Mouse (Mus musculus) stomach, embryonic 16.5 days (tissue): Measurements from ENCODE around the gene Dnajc4. TPM values are rescaled to one million over a fixed set of nuclear protein-coding genes. Genes with fewer than 3 reads are reported as not detected.
"Not testable (repeated sequence)": the region's sequence is repeated elsewhere in the genome, so short reads cannot be mapped to it uniquely, and the experiment has no call there.

ENCODE experiments used
- ATAC-seq: fragments of 200-750 bp; cut with Nextera tagmentation; 2 replicates; pipeline ENCODE4 v1.8.0; 2017; ENCODE audit warnings: moderate number of reproducible peaks, moderate TSS enrichment; ENCODE audit not compliant: insufficient read depth, low FRiP score
- H3K27ac ChIP-seq: fragments of 300-500 bp; sonication (generic); 2 replicates; pipeline ENCODE4 v1.5.1; 2014; ENCODE audit warnings: low read length
- H3K27me3 ChIP-seq: fragments of 300-500 bp; sonication (generic); 2 replicates; pipeline ENCODE4 v1.6.1; 2014; ENCODE audit warnings: low read length, control low read depth, mixed read lengths; ENCODE audit not compliant: control insufficient read depth, insufficient read depth
- H3K36me3 ChIP-seq: fragments of 300-500 bp; sonication (generic); 2 replicates; pipeline ENCODE4 v1.6.1; 2014; ENCODE audit warnings: low read length; ENCODE audit not compliant: control insufficient read depth, insufficient read depth
- H3K4me1 ChIP-seq: fragments of 300-500 bp; sonication (generic); 2 replicates; pipeline ENCODE4 v1.6.1; 2014; ENCODE audit warnings: low read length, control low read depth, mixed read lengths; ENCODE audit not compliant: control insufficient read depth, insufficient read depth
- H3K4me2 ChIP-seq: fragments of 300-500 bp; sonication (generic); 2 replicates; pipeline ENCODE4 v1.6.1; 2014; ENCODE audit warnings: low read depth, low read length, mixed read lengths
- H3K4me3 ChIP-seq: fragments of 300-500 bp; sonication (generic); replicated peaks from 2 replicates; pipeline ENCODE4 v1.5.1; 2014; ENCODE audit warnings: mild to moderate bottlenecking, low read length
- H3K9ac ChIP-seq: fragments of 300-500 bp; sonication (generic); 2 replicates; pipeline ENCODE4 v1.6.1; 2014; ENCODE audit warnings: low read length
- H3K9me3 ChIP-seq: fragments of 300-500 bp; sonication (generic); replicated peaks from 2 replicates; pipeline ENCODE4 v1.6.1; 2016; ENCODE audit warnings: low read length, control low read depth; ENCODE audit not compliant: control insufficient read depth
- WGBS: fragments of 180-500 bp; shearing (Covaris S2); extraction: QIAGEN DNeasy Blood & Tissue Kit; methylation state at CpG from one replicate; pipeline ENCODE4 v1.1.7; 2014; 5-methylcytosine and 5-hydroxymethylcytosine counted together
- polyA plus RNA-seq: library from polyadenylated mRNA; unstranded; fragments of >200 nt; fragmentation: Nextera tagmentation; extraction: Ambion mirVana; gene quantifications from 2 replicates; pipeline ENCODE4 v1.2.1, GENCODE M21; 2015

Dnajc4 gene
- polyA plus RNA-seq, 1 experiment from 2014 or later, result 28.8 TPM

DNA sequence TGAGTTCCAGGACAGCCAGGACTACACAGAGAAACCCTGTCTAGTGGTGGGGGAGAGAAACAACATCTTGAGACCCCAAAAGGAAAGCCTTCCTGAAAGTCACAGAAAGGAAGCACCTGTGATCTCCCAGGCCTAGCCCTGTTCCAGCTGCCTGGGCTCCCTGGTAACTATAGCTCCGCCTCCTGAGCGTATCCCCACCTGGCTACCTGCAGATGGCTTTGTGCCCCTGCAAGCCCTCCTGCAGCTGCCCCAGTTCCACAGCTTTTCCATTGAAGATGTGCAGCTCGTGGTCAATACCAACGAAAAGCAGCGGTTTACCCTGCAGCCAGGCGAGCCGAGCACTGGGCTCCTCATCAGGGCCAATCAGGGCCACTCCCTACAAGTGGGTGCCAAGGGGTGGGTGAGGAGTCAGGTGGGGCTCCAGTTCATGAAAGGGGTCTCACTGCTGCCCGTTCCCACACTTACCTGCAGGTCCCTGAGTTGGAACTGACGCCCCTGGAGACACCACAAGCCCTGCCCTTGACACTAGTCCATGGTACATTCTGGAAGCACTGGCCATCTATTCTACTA lies 5.4 kb upstream of the Dnajc4 start:
- no peaks in the 10 kb centered on the region for H3K27me3 ChIP-seq
- no peak overlapping the region for H3K9ac ChIP-seq
- H3K36me3 ChIP-seq, result peaks cover 17% of the 10 kb centered on the region; the same call in 1 of the 2 replicates
- H3K4me2 ChIP-seq, result no peak overlapping the region
- no peaks in the 10 kb centered on the region for H3K9me3 ChIP-seq
- peaks cover 26% of the 10 kb centered on the region for H3K4me1 ChIP-seq
- ATAC-seq, result no peak
- H3K4me3 ChIP-seq, result no peak overlapping the region
- 79% methylated on average over 9 of the region's 9 CpGs for WGBS
- no peak overlapping the region for H3K27ac ChIP-seq

DNA sequence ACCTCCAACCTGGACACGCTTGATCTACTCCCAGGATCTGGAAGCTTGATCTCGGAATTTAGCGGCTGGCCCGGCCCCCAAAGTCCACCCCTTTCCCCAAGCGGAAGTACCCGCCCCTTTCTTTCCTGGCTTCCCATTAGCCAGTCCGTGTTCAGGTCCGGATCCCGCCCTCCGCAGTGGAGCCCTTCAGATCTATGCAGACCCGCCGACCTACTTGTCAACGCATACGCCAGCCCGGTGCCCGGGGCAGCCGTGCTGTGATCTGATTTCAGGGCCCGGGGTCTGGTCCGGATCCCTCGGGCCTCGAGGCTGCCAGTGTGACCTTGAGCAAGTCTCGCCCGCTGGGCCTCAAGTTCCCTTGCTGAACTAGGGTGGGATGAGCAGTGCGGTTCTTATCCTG lies 3.6 kb upstream of the Dnajc4 start, which contains the start of the genes Nudt22 and Trpt1:
Gene Nudt22 (minus strand): TSS at position 112 of the 400 bp plus-strand sequence.
Gene Trpt1 (plus strand): TSS at position 126 of the 400 bp plus-strand sequence.
- Histone ChIP-seq H3K9me3 (no peaks in the 10 kb centered on the region), H3K4me1 (peaks cover 30% of the 10 kb centered on the region), H3K4me2 (peak within 1 kb of the TSS; percentile 90), H3K27me3 (no peaks in the 10 kb centered on the region), H3K9ac (peak within 1 kb of the TSS; percentile 89), H3K4me3 (peak within 1 kb of the TSS; percentile 70), H3K27ac (peak within 1 kb of the TSS; percentile 50; the same call in 1 of the 2 replicates), H3K36me3 (peaks cover 17% of the 10 kb centered on the region; the same call in 1 of the 2 replicates)
- peak; percentile 74 for ATAC-seq
- WGBS, result under 1% methylated on average over 24 of the region's 24 CpGs

DNA sequence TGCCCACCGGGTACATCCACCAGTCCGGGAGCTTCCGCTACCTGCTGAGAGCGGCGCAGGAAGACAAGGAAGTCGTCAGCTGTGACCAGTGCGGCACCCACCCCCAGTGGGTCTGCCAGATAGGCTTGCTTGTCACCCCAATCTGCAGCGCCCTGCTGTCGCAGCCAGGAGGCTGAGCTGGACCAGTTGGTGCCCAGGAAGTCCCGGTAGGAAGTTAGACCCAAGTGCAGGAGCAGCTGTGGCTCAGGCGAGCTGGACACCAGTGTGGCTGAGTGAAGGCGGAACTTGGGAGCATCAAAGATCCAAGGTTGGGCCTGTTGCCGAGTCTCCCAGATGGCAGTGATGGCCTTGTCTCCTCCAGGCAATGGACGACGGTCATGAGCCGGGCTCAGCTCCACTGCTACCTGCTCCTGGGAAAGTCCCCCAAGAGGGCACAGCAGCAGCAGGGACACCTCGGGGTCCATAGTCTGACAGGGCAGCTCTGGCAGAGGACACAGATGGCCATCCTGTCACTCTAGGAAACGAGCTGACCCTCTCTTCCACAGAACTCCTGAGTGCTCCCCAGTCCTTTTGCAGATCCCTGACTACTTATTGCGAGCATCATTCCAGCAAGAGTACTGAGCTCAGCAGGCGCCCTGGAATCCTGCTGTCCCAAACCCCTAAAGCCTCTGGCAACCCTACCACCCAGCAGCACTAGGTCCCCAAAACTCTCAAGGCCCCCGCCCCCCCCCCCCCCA lies 3.1 kb upstream of the Dnajc4 start:
- Histone ChIP-seq H3K36me3 (peaks cover 16% of the 10 kb centered on the region; the same call in 1 of the 2 replicates), H3K9me3 (no peaks in the 10 kb centered on the region), H3K9ac (peak overlapping the region; percentile 89), H3K4me3 (peak overlapping the region; percentile 70), H3K27ac (0 out of 2 replicates have a peak overlapping the region, but pooled peaks have one; percentile 18), H3K4me2 (peak overlapping the region; percentile 90), H3K27me3 (no peaks in the 10 kb centered on the region), H3K4me1 (peaks cover 30% of the 10 kb centered on the region)
- 41% methylated on average over 21 of the region's 21 CpGs for WGBS
- ATAC-seq, result no peak

DNA sequence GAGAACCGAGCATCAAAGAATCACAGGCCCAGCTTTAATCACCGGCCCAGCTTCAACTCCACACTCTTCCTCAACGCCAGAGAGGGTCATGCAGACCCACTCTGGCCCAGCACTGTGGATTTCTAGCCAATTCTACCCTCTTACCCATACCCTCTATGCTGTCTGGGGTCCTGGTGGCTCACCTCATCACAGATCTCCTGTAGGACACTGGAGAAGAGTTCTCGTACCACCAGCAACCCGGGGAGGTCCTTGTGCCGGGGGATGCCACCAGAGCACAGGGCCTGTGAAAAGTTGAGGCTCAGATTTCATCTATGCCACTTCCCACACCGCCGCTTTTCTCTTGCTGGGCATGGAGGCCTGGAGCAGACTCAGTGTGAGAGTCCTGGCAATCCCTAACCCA lies 2.1 kb upstream of the Dnajc4 start:
- Histone ChIP-seq H3K36me3 (peaks cover 7% of the 10 kb centered on the region; the same call in 1 of the 2 replicates), H3K9me3 (no peaks in the 10 kb centered on the region), H3K4me2 (0 out of 2 replicates have a peak overlapping the region, but pooled peaks have one; percentile 90), H3K4me1 (peaks cover 30% of the 10 kb centered on the region), H3K9ac (peak overlapping the region; percentile 89), H3K4me3 (peak overlapping the region; percentile 70; the same call in 1 of the 2 replicates), H3K27ac (no peak overlapping the region), H3K27me3 (no peaks in the 10 kb centered on the region)
- 87% methylated on average over 8 of the region's 8 CpGs for WGBS
- no peak for ATAC-seq

DNA sequence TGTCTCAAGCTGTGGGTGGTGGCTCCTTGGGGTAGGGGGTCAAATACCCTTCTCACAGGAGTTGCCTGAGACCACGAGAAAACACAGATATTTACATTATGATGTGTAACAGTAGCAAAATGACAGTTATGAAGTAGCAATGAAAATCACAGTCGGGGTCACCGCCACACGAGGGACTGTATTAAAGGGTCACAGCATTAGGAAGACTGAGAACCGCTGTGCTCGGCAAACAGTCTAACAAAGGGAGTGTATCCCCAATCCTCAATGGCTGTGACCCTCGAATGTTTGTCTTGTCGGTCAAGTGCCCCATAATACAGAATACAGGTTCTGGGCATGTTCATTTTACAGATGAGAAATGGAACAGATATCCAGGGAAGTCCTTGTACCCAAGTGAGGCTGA lies 1.6 kb upstream of the Dnajc4 start:
- H3K4me2 ChIP-seq, result no peak overlapping the region
- no peak overlapping the region for H3K27ac ChIP-seq
- no peak for ATAC-seq
- H3K36me3 ChIP-seq, result peaks cover 2% of the 10 kb centered on the region; the same call in 1 of the 2 replicates
- H3K4me1 ChIP-seq, result peaks cover 30% of the 10 kb centered on the region
- no peak overlapping the region for H3K4me3 ChIP-seq
- 74% methylated on average over 8 of the region's 8 CpGs for WGBS
- H3K9ac ChIP-seq, result no peak overlapping the region
- no peaks in the 10 kb centered on the region for H3K9me3 ChIP-seq
- H3K27me3 ChIP-seq, result no peaks in the 10 kb centered on the region

DNA sequence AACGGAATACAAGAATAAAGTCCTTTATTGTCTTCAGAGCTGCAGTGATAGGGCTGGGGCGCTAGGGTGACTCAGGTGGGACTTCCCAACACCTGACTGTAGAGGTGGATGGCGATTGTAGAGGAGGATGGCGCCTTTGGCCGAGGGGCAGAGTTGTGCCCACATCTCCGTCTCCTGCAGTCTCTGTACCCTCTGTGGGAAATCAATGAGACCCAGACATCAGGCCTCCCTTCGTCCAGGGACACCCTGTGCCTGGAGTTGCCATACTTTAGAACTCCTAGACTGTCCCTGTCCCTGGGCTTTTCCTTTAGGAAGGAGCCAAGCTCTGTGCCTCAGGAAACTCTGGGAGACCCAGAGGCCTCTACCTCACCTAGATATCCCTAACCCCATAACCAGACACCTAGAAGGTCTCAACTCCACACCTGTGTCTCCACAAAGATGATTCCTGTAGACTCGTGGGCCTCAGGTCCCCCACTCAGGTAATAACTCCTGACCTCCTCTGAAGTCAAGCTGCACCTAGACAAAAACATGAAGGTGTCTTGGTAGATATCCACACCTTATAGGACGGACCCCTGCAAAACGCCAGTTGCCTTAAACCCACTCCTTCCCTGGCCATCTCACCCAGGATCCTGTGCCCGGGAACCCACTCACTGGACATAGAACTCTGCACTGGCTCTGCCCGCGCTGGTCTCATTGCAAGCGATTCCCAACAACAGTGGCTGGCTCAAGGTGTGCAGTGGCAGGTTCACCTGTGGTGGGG lies 819 bp upstream of the Dnajc4 start:
- peak overlapping the region; percentile 79 for H3K4me2 ChIP-seq
- 60% methylated on average over 14 of the region's 14 CpGs for WGBS
- H3K4me1 ChIP-seq, result peaks cover 33% of the 10 kb centered on the region
- H3K9me3 ChIP-seq, result no peaks in the 10 kb centered on the region
- peak overlapping the region; percentile 53; the same call in 1 of the 2 replicates for H3K27ac ChIP-seq
- H3K4me3 ChIP-seq, result peak overlapping the region; percentile 69
- no peak for ATAC-seq
- H3K9ac ChIP-seq, result peak overlapping the region; percentile 79
- H3K27me3 ChIP-seq, result no peaks in the 10 kb centered on the region
- H3K36me3 ChIP-seq, result no peaks in the 10 kb centered on the region

DNA sequence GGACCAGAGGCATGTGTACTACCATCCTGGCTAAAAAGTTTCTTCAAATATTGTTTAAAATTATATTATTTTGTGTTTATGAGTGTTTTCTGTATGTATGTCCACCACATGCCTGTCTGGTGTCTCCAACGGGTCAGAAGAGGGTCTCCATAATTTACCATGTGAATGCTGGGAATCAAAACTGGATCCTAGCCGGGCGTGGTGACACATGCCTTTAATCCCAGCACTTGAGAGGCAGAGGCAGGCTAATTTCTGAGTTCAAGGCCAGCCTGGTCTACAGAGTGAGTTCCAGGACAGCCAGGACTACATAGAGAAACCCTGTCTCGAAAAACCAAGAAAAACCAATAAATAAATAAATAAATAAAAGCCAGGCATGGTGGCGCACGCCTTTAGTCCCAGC lies 1.2 kb downstream of the Dnajc4 start:
- H3K4me3 ChIP-seq, H3K9ac ChIP-seq, ATAC-seq, H3K27ac ChIP-seq, H3K4me2 ChIP-seq, H3K9me3 ChIP-seq, H3K36me3 ChIP-seq, H3K27me3 ChIP-seq: not testable (repeated sequence)
- peaks cover 37% of the 10 kb centered on the region for H3K4me1 ChIP-seq
- WGBS, result 88% methylated on average over 6 of the region's 6 CpGs

DNA sequence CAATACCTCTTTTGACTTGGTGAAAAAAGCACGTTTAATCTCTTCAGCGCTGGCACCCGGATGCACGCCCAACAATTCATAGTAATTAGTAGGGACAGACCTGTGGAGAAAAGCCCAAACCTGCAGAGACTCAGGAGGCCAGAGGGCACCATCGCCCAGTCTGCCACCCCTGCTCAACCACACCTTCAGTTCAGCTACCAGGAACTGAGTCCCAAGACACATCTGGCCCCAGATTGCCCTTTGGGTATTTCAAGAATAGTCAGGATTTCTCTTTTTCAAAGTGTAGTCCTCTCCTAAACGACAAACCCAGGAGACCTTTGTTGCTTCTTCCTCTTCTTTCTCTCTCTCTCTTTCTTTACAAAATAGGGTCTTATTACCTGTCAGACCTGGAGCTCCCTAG lies 1.7 kb downstream of the Dnajc4 start:
- H3K9me3 ChIP-seq, result no peaks in the 10 kb centered on the region
- H3K9ac ChIP-seq, result no peak overlapping the region
- ATAC-seq, result no peak
- H3K36me3 ChIP-seq, result peaks cover under 1% of the 10 kb centered on the region; the same call in 1 of the 2 replicates
- no peak overlapping the region for H3K27ac ChIP-seq
- peaks cover 41% of the 10 kb centered on the region for H3K4me1 ChIP-seq
- WGBS, result 85% methylated on average over 6 of the region's 6 CpGs
- no peak overlapping the region for H3K4me2 ChIP-seq
- H3K4me3 ChIP-seq, result no peak overlapping the region
- no peaks in the 10 kb centered on the region for H3K27me3 ChIP-seq
